Mouse (Mus musculus): ENCODE measurements around the gene Pilra.

GRCm38 (mm10) chr5:137786109-137786942 is 49.8 kb downstream of the Pilra start:
- TF ChIP-seq CTCF (IDR thresholded peaks at IDR 0.05; ENCODE audit: control insufficient read depth, insufficient read depth, insufficient read length) = no peak
- peak; percentile 95 for TF ChIP-seq MAX (IDR thresholded peaks at IDR 0.05)
- TF ChIP-seq FOSL1 (IDR thresholded peaks at IDR 0.05; ENCODE audit: insufficient read depth, low read length, poor library complexity, severe bottlenecking) = no peak
- no peak for TF ChIP-seq MYOD1 (IDR thresholded peaks at IDR 0.05; ENCODE audit: control insufficient read depth, insufficient read length, low read depth)
- no peak for TF ChIP-seq MYOG (IDR thresholded peaks at IDR 0.05; ENCODE audit: control insufficient read depth, extremely low read depth, insufficient read length)
- TF ChIP-seq USF1 (IDR thresholded peaks at IDR 0.05; ENCODE audit: low read depth) = peak; percentile 89
- TF ChIP-seq CEBPB (IDR thresholded peaks at IDR 0.05; ENCODE audit: low read depth) = no peak
